Mouse (Mus musculus) intestine, embryonic 14.5 days (tissue): ENCODE data around the gene Khdc1a. TPM values are rescaled to one million over a fixed set of nuclear protein-coding genes. Genes with fewer than 3 reads are reported as not detected.
A peak's percentile ranks its signal among the peaks of the same experiment; 100 is the strongest.
"Not testable (repeated sequence)": the region's sequence is repeated elsewhere in the genome, so short reads cannot be mapped to it uniquely, and the experiment has no call there.

Source experiments
- ATAC-seq: fragments of 200-750 bp; cut with Nextera tagmentation; replicated peaks from 2 replicates; pipeline ENCODE4 v1.8.0; 2017; ENCODE audit warnings: low read depth, moderate number of reproducible peaks, moderate TSS enrichment, moderate library complexity; ENCODE audit not compliant: low FRiP score, low TSS enrichment
- DNase-seq: peaks from one replicate; pipeline ENCODE4 v3.0.0-alpha.2; 2018; ENCODE audit warnings: low spot score
- H3K27ac ChIP-seq: fragments of 300-500 bp; sonication (generic); 2 replicates; pipeline ENCODE4 v1.5.1; 2014; ENCODE audit warnings: low read depth, mild to moderate bottlenecking, control low read depth
- H3K27me3 ChIP-seq: fragments of 300-500 bp; sonication (generic); replicated peaks from 2 replicates; pipeline ENCODE4 v1.6.1; 2014; ENCODE audit warnings: low read length, control low read depth; ENCODE audit not compliant: control insufficient read depth, insufficient read depth
- H3K36me3 ChIP-seq: fragments of 300-500 bp; sonication (generic); 2 replicates; pipeline ENCODE4 v1.6.1; 2014; ENCODE audit warnings: low read length, control low read depth; ENCODE audit not compliant: control insufficient read depth, insufficient read depth
- H3K4me1 ChIP-seq: fragments of 300-500 bp; sonication (generic); replicated peaks from 2 replicates; pipeline ENCODE4 v1.6.1; 2014; ENCODE audit warnings: low read length, control low read depth, mixed read lengths; ENCODE audit not compliant: control insufficient read depth, insufficient read depth
- H3K4me2 ChIP-seq: fragments of 300-500 bp; sonication (generic); 2 replicates; pipeline ENCODE4 v1.6.1; 2014; ENCODE audit warnings: low read length
- H3K4me3 ChIP-seq: fragments of 300-500 bp; sonication (generic); 2 replicates; pipeline ENCODE4 v1.5.1; 2014; ENCODE audit warnings: low read depth, low read length, control low read depth, mixed read lengths
- H3K9ac ChIP-seq: fragments of 300-500 bp; sonication (generic); 2 replicates; pipeline ENCODE4 v1.6.1; 2014; ENCODE audit warnings: mild to moderate bottlenecking, low read length
- H3K9me3 ChIP-seq: fragments of 300-500 bp; sonication (generic); 2 replicates; pipeline ENCODE4 v1.6.1; 2016; ENCODE audit warnings: low read length, control low read depth; ENCODE audit not compliant: control insufficient read depth
- WGBS: fragments of 180-500 bp; shearing (Covaris S2); extraction: QIAGEN DNeasy Blood & Tissue Kit; methylation state at CpG from one replicate; pipeline ENCODE4 v1.1.7; 2014; 5-methylcytosine and 5-hydroxymethylcytosine counted together
- polyA plus RNA-seq: library from polyadenylated mRNA; unstranded; fragments of >200 nt; fragmentation: Nextera tagmentation; extraction: Ambion mirVana; gene quantifications from 2 replicates; pipeline ENCODE4 v1.2.1, GENCODE M21; 2014

The Khdc1a gene
- polyA plus RNA-seq, 1 experiment from 2014 or later: not detected

- H3K27ac ChIP-seq: no peak overlapping the region
- no peak overlapping the region for H3K4me3 ChIP-seq
- WGBS: 96% methylated on average over 1 of the region's 1 CpGs
- no peaks in the 10 kb centered on the region for H3K9me3 ChIP-seq
- H3K4me1 ChIP-seq: no peaks in the 10 kb centered on the region
- H3K4me2 ChIP-seq: no peak overlapping the region
- H3K36me3 ChIP-seq: no peaks in the 10 kb centered on the region
- no peak for DNase-seq
- H3K9ac ChIP-seq: no peak overlapping the region
- ATAC-seq: no peak
- no peaks in the 10 kb centered on the region for H3K27me3 ChIP-seq
These were observed 8.7 kb upstream of the Khdc1a start for GRCm38 (mm10) chr1:21340745-21341144.

GRCm38 (mm10) chr1:21344253-21344652 is 5.2 kb upstream of the Khdc1a start:
- Histone ChIP-seq H3K4me1 (no peaks in the 10 kb centered on the region), H3K9ac (no peak overlapping the region), H3K4me3 (no peak overlapping the region), H3K27me3 (no peaks in the 10 kb centered on the region), H3K27ac (no peak overlapping the region), H3K4me2 (no peak overlapping the region), H3K36me3 (no peaks in the 10 kb centered on the region), H3K9me3 (no peaks in the 10 kb centered on the region)
- peak; percentile 54 for DNase-seq
- WGBS: 68% methylated on average over 4 of the region's 4 CpGs
- ATAC-seq: no peak

- H3K4me2 ChIP-seq, H3K27me3 ChIP-seq, H3K9ac ChIP-seq, H3K9me3 ChIP-seq, H3K36me3 ChIP-seq, ATAC-seq, H3K27ac ChIP-seq, H3K4me1 ChIP-seq, DNase-seq, H3K4me3 ChIP-seq: not testable (repeated sequence)
- WGBS: 85% methylated on average over 7 of the region's 7 CpGs
These were observed 4.7 kb upstream of the Khdc1a start for GRCm38 (mm10) chr1:21344752-21345151.

- WGBS: 67% methylated on average over 1 of the region's 1 CpGs
- H3K27me3 ChIP-seq, H3K36me3 ChIP-seq, H3K4me2 ChIP-seq, ATAC-seq, H3K9ac ChIP-seq, H3K27ac ChIP-seq, H3K9me3 ChIP-seq, H3K4me1 ChIP-seq, H3K4me3 ChIP-seq, DNase-seq: not testable (repeated sequence)
These were observed 18.6 kb downstream of the Khdc1a start, which contains the start of gene Khdc1c for GRCm38 (mm10) chr1:21368031-21368430. TSS of gene Khdc1c (plus strand) at chr1:21368331.

- H3K9me3 ChIP-seq: no peaks in the 10 kb centered on the region
- H3K27ac ChIP-seq: no peak within 1 kb of the TSS
- no peaks in the 10 kb centered on the region for H3K4me1 ChIP-seq
- DNase-seq (no peak), ATAC-seq (no peak)
- H3K9ac ChIP-seq: no peak within 1 kb of the TSS
- no peak within 1 kb of the TSS for H3K4me3 ChIP-seq
- no peaks in the 10 kb centered on the region for H3K27me3 ChIP-seq
- no peak within 1 kb of the TSS for H3K4me2 ChIP-seq
- H3K36me3 ChIP-seq: no peaks in the 10 kb centered on the region
- 94% methylated on average over 1 of the region's 1 CpGs for WGBS
These were observed 33.8 kb downstream of the Khdc1a start, which contains the start of gene Khdc1b for GRCm38 (mm10) chr1:21383256-21383655. TSS of gene Khdc1b (plus strand) at chr1:21383556.

GRCm38 (mm10) chr1:21391138-21391671 is 41.8 kb downstream of the Khdc1a start:
- Histone ChIP-seq H3K27ac (no peak overlapping the region), H3K9ac (no peak overlapping the region), H3K27me3 (no peaks in the 10 kb centered on the region), H3K4me3 (no peak overlapping the region), H3K4me2 (no peak overlapping the region), H3K36me3 (no peaks in the 10 kb centered on the region), H3K9me3 (no peaks in the 10 kb centered on the region), H3K4me1 (no peaks in the 10 kb centered on the region)
- DNase-seq: no peak
- WGBS: 60% methylated on average over 6 of the region's 6 CpGs
- 0 out of 2 replicates have a peak, but pooled peaks have one; percentile 23 for ATAC-seq

Other genes with a start within 250 kb of the Khdc1a start
- 10.7 and 12.6 TPM in 2 replicates for gene Tmem14a, start 131.1 kb upstream of the Khdc1a start, polyA plus RNA-seq
- 3.0 and 7.7 TPM in 2 replicates for gene Gsta3, start 109.1 kb upstream of the Khdc1a start, polyA plus RNA-seq
- not detected in 2 replicates for gene Khdc1c, start 18.7 kb downstream of the Khdc1a start, polyA plus RNA-seq
- 0.12 and 0.20 TPM in 2 replicates for gene Khdc1b, start 33.9 kb downstream of the Khdc1a start, polyA plus RNA-seq